Mouse (Mus musculus) gastrocnemius, adult 8-10 months (tissue): ENCODE results near the gene Hck. TPM values are rescaled to one million over a fixed set of nuclear protein-coding genes. Genes with fewer than 3 reads are reported as not detected.

Experiments used
- DNase-seq, 2 experiments: peaks; one replicate each; pipeline ENCODE4 v3.0.0; 2022; ENCODE audit warnings: low spot score in 2 of 2
- total RNA-seq, 4 experiments: library from RNA; stranded (reverse); gene quantifications; 2 replicates each; pipeline ENCODE4 v1.2.4; 2022

The Hck gene
- total RNA-seq, 4 experiments from 2014 or later, result 0.13 to 0.27 (median 0.21) TPM

DNA sequence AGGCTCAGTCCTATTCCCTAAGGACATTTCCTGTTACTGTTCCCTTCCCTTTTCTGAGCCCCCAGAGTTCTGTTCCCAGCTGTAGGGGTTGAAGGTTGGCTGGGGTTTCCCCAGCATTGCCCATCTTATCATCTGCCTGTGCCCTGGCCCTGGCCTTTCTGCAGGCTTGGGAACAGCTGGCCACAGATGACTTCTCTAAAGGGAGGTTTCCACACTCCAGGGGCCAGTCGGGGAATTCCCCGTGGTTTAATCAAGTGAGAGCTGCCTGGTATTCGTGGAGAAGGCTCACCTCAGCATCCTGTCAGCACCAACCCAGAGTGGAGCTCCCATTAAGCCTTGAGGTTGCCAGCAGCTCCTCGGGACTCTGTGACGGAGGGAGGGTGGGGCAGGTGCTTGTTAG lies 90.2 kb downstream of the Hck start:
- no peak for DNase-seq

DNA sequence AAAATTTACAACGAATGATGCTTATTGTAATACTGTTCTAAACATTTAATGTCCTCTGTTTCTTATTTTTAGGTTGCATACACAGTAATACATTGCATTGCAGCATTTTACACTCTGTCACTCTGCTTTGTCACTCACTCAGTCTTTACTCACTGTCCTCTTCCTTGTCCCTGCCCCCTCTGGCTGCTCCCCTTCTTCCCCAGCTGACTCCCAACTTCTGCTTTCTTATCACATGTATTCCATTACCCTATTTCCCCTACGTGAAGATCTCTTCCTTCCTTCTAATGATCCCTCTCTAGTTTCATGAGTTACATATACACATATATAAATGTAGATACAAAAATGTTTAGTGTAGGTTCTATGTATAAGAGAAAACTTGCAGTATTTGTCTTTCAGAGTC lies 90.8 kb downstream of the Hck start:
- no peak for DNase-seq

Other genes starting within 250 kb of the Hck start
- 100 to 1,000 TPM; 731 to 847 (median 747) TPM for gene Mylk2, start 197.1 kb upstream of the Hck start, total RNA-seq
- under 1 TPM; 0.24 to 0.94 (median 0.51) TPM for gene Foxs1, start 175.3 kb upstream of the Hck start, total RNA-seq
- gene Dusp15, start 156.8 kb upstream of the Hck start, total RNA-seq, result under 1 TPM in 3 of 4 experiments, not detected in 1; 0.16 to 0.62 (median 0.39) TPM
- not detected for gene Ttll9, start 146.0 kb upstream of the Hck start, total RNA-seq
- gene Pdrg1, start 93.0 kb upstream of the Hck start, total RNA-seq, result 10 to 100 TPM; 71.5 to 83.6 (median 81.3) TPM
- gene Xkr7, start 76.6 kb upstream of the Hck start, total RNA-seq, result not detected
- gene Ccm2l, start 42.5 kb upstream of the Hck start, total RNA-seq, result 1 to 10 TPM; 2.6 to 3.3 (median 2.8) TPM
- gene Tm9sf4, start 52.8 kb downstream of the Hck start, total RNA-seq, result 10 to 100 TPM; 25.5 to 30.3 (median 28.4) TPM
- gene Tspyl3, start 117.0 kb downstream of the Hck start, total RNA-seq, result under 1 TPM; 0.22 to 0.48 (median 0.37) TPM
- gene Plagl2, start 133.0 kb downstream of the Hck start, total RNA-seq, result 1 to 10 TPM; 2.3 to 3.4 (median 3.0) TPM
- 10 to 100 TPM in 3 of 4 experiments, 1 to 10 TPM in 1; 9.2 to 12.3 (median 10.9) TPM for gene Pofut1, start 133.1 kb downstream of the Hck start, total RNA-seq
- gene Kif3b, start 182.9 kb downstream of the Hck start, total RNA-seq, result 1 to 10 TPM; 3.0 to 3.7 (median 3.4) TPM
- 10 to 100 TPM in 2 of 4 experiments, 1 to 10 TPM in 2; 8.1 to 12.1 (median 10.5) TPM for gene Asxl1, start 237.4 kb downstream of the Hck start, total RNA-seq